Mouse (Mus musculus): ENCODE measurements around the gene Rbm20.

DNA sequence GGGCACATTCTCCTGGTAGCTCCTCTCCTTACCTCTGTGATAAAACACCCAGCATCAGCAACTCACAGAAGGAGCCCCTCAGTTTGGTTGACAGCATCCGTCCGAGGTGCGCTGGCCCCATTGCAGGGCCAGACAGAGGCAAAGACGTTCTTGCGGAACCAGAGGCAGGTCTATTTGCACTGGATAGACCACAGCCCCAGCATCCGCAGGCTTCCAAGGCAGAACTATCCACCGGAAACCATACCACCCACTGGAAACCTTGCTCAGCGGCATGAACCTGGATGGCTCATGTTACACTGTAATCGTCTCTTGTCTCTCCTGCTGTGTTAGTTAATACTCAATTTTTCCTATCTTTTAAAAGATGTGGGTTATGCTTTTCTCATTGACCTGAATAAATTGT, 69.0 kb downstream of the Rbm20 start:
- TF ChIP-seq POLR2A (IDR thresholded peaks at IDR 0.05; ENCODE audit: insufficient read depth, low read depth, low read length): no peak
- no peak for TF ChIP-seq CTCF (IDR thresholded peaks at IDR 0.05; ENCODE audit: insufficient read depth, low read depth, low read length)
